Mouse (Mus musculus) central nervous system, embryonic 14 days (tissue): Measurements from ENCODE around the gene Atf6. TPM values are rescaled to one million over a fixed set of nuclear protein-coding genes. Genes with fewer than 3 reads are reported as not detected.

Experiments used
- polyA plus RNA-seq: library from polyadenylated mRNA; depleted of rRNA; stranded (reverse); fragments of >200 nt; gene quantifications from 2 replicates; pipeline ENCODE4 v1.2.3, GENCODE M21; 2012; rRNA removed

Atf6 gene
- 9.2 and 10.0 TPM in 2 replicates for polyA plus RNA-seq

DNA sequence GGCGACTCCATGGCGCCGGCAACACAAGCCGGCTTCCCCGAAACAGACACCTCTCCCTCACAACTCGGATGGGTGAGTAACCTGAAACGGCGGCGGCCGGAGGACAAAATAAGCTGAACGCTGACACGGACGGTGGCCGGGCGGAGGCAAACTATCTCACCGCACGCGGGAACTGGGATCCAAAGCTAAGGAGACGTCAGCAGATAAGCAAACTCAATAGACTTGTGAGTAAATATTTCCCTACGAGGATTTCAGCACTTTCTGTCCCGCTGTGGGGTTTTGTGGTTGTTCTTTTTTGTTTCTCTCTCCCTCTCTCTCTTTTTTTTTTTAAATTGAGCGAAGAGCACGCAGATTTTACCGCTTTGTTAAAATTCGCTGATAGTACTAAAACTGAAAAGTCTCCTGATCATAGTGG, at the start of gene Atf6:
Atf6 (minus strand) TSS at position 81 of the 415 bp plus-strand sequence.

DNA sequence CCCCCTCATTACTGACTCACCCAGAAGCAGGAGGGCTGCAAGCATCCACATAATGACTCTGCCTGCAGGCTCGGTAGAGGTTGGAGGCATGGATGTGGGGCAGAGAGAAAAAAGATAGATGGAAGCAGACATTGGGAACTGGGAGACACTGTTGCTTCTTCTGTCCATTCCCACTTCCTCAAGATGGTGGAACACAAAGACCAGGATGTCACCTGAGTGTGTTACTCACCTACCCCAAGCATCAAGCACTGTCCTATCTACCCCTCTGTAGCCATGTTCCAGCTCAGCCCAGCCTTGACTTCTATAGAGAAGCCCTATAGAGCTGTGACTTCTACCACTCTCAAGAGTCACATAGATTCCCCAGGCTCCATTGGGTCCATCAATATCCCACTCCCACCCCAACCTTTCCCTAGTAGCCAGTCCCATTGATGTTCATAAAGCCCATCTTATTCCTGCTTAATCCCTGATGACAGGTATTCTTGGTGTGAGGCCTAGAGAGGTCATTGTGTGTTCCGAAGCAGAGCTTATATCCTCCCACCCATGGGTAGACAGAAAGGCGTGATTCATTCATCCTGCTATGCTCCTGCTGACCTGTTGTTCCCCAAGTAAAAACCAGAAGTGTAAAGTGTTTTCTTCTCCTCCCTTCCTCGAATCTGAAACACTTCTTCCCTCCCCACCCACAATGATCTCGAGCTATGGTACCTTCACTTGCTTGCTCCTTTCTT, 45.5 kb upstream of the Atf6 start, which contains the start of gene Fcrlb:
Fcrlb (minus strand) TSS at position 51 of the 725 bp plus-strand sequence.

DNA sequence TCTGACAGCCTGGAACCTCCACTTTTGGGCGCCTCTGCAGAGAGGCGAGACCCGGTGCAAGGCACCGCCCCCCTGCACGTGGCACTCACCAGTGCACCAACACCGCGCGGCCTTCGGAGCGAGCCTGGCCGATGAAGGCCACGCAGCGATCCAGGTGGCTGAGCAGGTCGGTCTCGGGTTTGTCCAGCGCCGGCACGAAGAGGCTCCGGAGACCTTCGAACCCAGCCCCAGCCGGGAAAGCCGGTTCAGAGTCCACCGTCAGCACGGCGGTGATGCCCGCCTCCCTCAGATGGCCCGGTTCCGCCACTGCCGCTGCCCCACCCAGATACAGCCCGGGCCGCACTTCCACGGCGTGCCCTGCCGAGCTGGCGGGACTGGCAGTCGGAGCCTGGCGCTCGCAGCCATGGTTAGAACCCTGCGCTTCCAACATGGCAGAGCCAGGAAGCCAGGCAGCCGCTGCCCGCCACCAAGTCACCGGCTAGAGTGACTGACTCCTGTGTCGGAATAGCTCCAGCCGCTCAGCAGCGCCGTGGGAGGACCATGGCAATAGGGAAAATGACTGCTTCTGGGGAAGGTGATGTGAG, 17.5 kb upstream of the Atf6 start, which contains the start of the genes Gm26620 and Dusp12:
Gm26620 (plus strand) TSS at position 88 of the 584 bp plus-strand sequence.
Dusp12 (minus strand) TSS at position 563 of the 584 bp plus-strand sequence.

Other genes starting within 250 kb of the Atf6 start
- 6.8 and 11.6 TPM in 2 replicates for gene Olfml2b, start 223.2 kb downstream of the Atf6 start, polyA plus RNA-seq
- gene Gm26620, start 17.3 kb upstream of the Atf6 start, polyA plus RNA-seq, result 0.61 and 0.75 TPM in 2 replicates
- gene Dusp12, start 17.8 kb upstream of the Atf6 start, polyA plus RNA-seq, result 45.6 and 51.0 TPM in 2 replicates
- gene Fcrlb, start 45.2 kb upstream of the Atf6 start, polyA plus RNA-seq, result 0.15 and 0.35 TPM in 2 replicates
- not detected in 2 replicates for gene Fcrla, start 59.8 kb upstream of the Atf6 start, polyA plus RNA-seq
- 1.4 and 1.8 TPM in 2 replicates for gene Fcgr2b, start 108.8 kb upstream of the Atf6 start, polyA plus RNA-seq
- gene Fcgr4, start 151.1 kb upstream of the Atf6 start, polyA plus RNA-seq, result 1.4 and 1.6 TPM in 2 replicates
- 8.3 and 8.7 TPM in 2 replicates for gene Fcgr3, start 197.2 kb upstream of the Atf6 start, polyA plus RNA-seq
- 11.1 and 11.3 TPM in 2 replicates for gene Cfap126, start 246.1 kb upstream of the Atf6 start, polyA plus RNA-seq